Mouse (Mus musculus): Measurements from ENCODE around the gene Il20rb. TPM values are rescaled to one million over a fixed set of nuclear protein-coding genes. Genes with fewer than 3 reads are reported as not detected.

The Il20rb gene
- 0.04 and 0.08 TPM in 2 replicates for polyA plus RNA-seq (2012)

DNA sequence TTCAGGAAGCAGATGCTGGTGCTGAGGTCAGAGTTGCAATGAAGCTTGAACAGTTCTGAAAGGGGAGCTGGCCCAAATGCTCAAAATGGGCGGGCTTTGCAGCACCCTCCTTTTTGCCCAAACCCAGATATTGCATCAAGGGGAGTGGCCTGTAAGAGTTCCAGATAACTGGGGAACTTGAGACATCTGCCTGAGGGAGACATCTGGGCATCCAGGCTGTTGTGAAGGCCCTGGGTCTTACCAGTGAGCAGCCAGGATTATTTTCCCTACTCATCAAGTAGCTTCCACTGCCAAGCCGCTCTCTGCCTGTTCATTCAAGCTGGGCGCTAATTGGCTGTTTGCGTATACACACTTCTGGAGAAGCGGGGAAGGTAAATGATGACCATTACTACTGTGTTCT, at the start of gene Il20rb:
TSS of gene Il20rb (minus strand) at position 358 of the 400 bp plus-strand sequence.
- no peak for TF ChIP-seq GATA1 (IDR thresholded peaks at IDR 0.05; ENCODE audit: low read length)
- no peak for TF ChIP-seq TAL1 (IDR thresholded peaks at IDR 0.05; ENCODE audit: low read length)
- Histone ChIP-seq H3K36me3 (ENCODE audit: control insufficient read depth) (no peaks in the 10 kb centered on the region), H3K4me3 (replicated peaks) (no peak within 1 kb of the TSS), H3K27me3 (ENCODE audit: control insufficient read depth) (no peaks in the 10 kb centered on the region), H3K9me3 (ENCODE audit: control insufficient read depth, low read length) (no peaks in the 10 kb centered on the region), H3K4me1 (ENCODE audit: control insufficient read depth) (peaks cover 2% of the 10 kb centered on the region; the same call in 1 of the 2 replicates)

DNA sequence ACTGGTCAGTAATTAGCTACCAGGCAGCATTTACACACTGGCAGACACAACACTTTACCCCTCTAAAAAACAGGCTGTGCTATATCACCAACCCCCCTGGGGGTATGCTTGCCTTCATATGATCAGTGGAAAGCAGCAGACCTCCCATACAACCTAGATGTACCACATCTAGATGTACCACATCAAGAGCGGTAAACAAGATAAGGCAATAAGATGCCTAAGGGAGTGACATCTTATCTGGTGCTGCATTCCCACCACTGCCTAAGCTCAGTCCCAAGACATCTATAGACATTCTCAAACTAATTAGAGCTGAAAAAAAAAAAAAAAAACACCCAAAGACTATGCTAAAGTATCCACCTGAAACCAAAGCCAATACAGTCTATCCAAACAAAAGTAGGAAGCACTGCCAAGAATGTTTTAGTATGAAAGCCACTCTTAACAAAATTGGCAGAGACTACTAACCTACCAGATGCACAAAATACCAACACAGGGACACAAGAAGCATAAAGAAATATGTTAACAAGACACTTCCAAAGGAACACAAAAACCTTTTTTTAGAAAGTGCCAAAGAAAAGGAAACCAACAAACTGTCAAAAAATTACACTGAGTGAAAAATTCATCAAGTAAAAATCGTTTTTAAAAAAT, 49.2 kb upstream of the Il20rb start:
- TF ChIP-seq TAL1 (IDR thresholded peaks at IDR 0.05; ENCODE audit: low read length) (no peak), GATA1 (IDR thresholded peaks at IDR 0.05; ENCODE audit: low read length) (no peak)
- H3K36me3 ChIP-seq (ENCODE audit: control insufficient read depth), result peaks cover 3% of the 10 kb centered on the region
- H3K9me3 ChIP-seq (ENCODE audit: control insufficient read depth, low read length), result no peaks in the 10 kb centered on the region
- no peaks in the 10 kb centered on the region for H3K27me3 ChIP-seq (ENCODE audit: control insufficient read depth)
- no peak overlapping the region for H3K4me3 ChIP-seq (replicated peaks)
- peaks cover 27% of the 10 kb centered on the region for H3K4me1 ChIP-seq (ENCODE audit: control insufficient read depth)

DNA sequence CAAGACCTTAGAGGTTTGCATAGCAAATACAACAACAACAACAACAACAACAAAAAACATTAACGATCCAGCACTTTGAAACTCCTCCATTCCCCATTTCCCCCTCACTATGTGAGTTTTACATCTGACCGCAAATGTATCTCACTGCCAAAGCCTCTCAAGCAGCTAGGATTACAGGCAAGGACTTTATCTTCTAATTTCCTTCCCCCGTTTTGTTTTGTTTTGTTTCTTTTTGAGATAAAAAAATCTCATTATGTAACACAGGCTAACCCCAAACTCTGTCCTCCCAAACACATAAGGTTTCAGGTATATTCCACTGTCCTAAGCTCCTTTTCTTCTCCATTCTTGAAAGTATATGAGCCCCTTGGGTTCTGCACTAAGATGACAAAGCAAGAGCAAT, 48.1 kb upstream of the Il20rb start:
- Histone ChIP-seq H3K4me3 (replicated peaks) (no peak overlapping the region), H3K4me1 (ENCODE audit: control insufficient read depth) (peaks cover 24% of the 10 kb centered on the region), H3K9me3 (ENCODE audit: control insufficient read depth, low read length) (no peaks in the 10 kb centered on the region), H3K36me3 (ENCODE audit: control insufficient read depth) (peaks cover 3% of the 10 kb centered on the region), H3K27me3 (ENCODE audit: control insufficient read depth) (no peaks in the 10 kb centered on the region)
- no peak for TF ChIP-seq TAL1 (IDR thresholded peaks at IDR 0.05; ENCODE audit: low read length)
- TF ChIP-seq GATA1 (IDR thresholded peaks at IDR 0.05; ENCODE audit: low read length), result no peak

DNA sequence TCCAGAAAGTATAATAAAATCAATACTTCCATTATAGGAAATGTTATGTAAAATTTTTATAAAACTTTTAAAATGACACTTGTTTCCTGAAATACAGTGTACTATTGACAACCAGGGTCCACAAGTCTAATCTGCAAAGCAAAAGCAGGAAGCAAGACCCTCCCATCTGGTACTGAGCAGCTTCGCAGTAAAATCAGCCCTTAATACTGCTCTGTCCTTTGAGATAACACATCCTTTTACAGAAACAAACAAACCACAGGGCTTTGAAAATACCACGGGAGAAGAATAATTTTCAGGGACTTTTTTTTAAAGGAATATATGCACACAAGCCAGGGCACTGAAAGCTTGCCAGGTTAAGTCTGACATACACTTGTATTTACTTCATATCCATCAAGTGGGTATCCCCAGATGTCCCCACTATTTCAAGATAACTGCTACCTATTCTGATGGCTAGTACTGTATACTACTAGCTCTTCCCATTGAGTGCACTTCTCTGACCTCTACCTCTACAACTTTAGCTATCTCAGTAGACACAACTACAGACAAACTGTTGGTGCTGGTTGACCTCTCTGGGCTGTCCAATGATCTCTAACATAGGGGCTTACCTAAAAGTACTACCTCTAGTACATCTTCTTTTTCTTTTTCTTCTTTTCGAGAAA, 46.4 kb upstream of the Il20rb start:
- H3K36me3 ChIP-seq (ENCODE audit: control insufficient read depth), result peaks cover 3% of the 10 kb centered on the region
- peaks cover 24% of the 10 kb centered on the region for H3K4me1 ChIP-seq (ENCODE audit: control insufficient read depth)
- TF ChIP-seq TAL1 (IDR thresholded peaks at IDR 0.05; ENCODE audit: low read length) (no peak), GATA1 (IDR thresholded peaks at IDR 0.05; ENCODE audit: low read length) (no peak)
- H3K4me3 ChIP-seq (replicated peaks), result no peak overlapping the region
- no peaks in the 10 kb centered on the region for H3K27me3 ChIP-seq (ENCODE audit: control insufficient read depth)
- H3K9me3 ChIP-seq (ENCODE audit: control insufficient read depth, low read length), result no peaks in the 10 kb centered on the region

DNA sequence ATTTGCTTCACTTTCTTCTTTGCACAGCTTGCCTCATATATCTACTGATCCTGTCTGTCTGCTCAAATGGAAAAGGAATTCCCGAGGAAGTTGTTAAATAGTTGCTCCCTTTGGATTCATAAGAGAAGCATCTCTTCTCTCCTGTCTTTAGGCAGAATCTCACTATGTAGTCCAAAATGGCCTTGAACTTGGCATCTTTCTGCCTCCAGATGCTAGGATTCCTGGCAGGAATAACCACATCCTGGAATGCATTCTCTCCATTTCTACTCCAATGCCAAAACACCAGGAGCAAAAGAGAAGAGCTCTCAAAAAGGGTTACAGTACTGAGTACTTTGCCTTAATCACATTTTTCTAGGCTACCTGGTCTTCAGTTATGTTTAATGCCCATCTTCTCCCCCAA, 44.7 kb upstream of the Il20rb start:
- Histone ChIP-seq H3K4me1 (ENCODE audit: control insufficient read depth) (peaks cover 20% of the 10 kb centered on the region), H3K27me3 (ENCODE audit: control insufficient read depth) (no peaks in the 10 kb centered on the region), H3K9me3 (ENCODE audit: control insufficient read depth, low read length) (no peaks in the 10 kb centered on the region), H3K4me3 (replicated peaks) (no peak overlapping the region), H3K36me3 (ENCODE audit: control insufficient read depth) (peaks cover 3% of the 10 kb centered on the region)
- TF ChIP-seq GATA1 (IDR thresholded peaks at IDR 0.05; ENCODE audit: low read length), result no peak
- no peak for TF ChIP-seq TAL1 (IDR thresholded peaks at IDR 0.05; ENCODE audit: low read length)

DNA sequence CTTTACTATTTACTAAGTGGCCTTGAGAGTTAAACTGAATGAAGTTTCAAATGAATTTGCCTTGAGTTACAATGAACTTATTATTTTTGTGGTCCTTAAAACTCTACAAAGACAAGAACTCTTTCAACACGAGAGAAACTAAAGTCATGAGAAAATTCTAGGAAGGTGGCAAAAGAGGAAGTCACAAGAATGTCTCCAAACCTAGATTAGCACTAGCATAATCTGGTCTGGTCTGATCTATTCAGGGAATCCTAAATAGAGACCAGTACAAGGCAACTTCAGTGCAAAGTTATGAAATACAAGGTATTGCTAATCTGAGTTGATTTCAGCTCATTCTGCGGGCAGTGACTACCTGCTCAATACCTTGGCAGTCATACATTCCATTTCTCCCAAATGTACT, 38.6 kb upstream of the Il20rb start:
- no peaks in the 10 kb centered on the region for H3K36me3 ChIP-seq (ENCODE audit: control insufficient read depth)
- TF ChIP-seq GATA1 (IDR thresholded peaks at IDR 0.05; ENCODE audit: low read length) (no peak), TAL1 (IDR thresholded peaks at IDR 0.05; ENCODE audit: low read length) (no peak)
- H3K4me1 ChIP-seq (ENCODE audit: control insufficient read depth), result peaks cover 14% of the 10 kb centered on the region
- no peak overlapping the region for H3K4me3 ChIP-seq (replicated peaks)
- H3K9me3 ChIP-seq (ENCODE audit: control insufficient read depth, low read length), result no peaks in the 10 kb centered on the region
- H3K27me3 ChIP-seq (ENCODE audit: control insufficient read depth), result no peaks in the 10 kb centered on the region

DNA sequence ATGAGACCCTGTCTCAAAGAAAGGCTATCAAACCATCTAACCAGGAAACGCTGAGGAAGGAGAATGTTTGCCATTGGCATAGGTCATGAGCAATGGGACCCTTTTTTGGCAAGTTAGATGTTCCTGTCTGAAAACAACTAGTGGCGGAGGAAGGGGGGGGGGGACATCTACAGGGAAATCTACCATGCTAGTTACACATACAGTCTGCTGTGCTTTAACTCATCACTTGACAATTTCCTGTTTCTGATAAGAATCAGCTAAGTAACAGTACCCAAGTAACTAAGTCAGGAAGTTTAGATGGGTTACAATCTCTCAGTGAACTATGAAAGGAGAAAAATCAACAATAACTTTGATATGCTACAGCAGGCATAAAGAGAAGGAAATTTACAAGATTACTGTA, 35.4 kb upstream of the Il20rb start:
- Histone ChIP-seq H3K9me3 (ENCODE audit: control insufficient read depth, low read length) (no peaks in the 10 kb centered on the region), H3K27me3 (ENCODE audit: control insufficient read depth) (no peaks in the 10 kb centered on the region), H3K4me1 (ENCODE audit: control insufficient read depth) (peaks cover 14% of the 10 kb centered on the region), H3K36me3 (ENCODE audit: control insufficient read depth) (no peaks in the 10 kb centered on the region), H3K4me3 (replicated peaks) (no peak overlapping the region)
- no peak for TF ChIP-seq GATA1 (IDR thresholded peaks at IDR 0.05; ENCODE audit: low read length)
- TF ChIP-seq TAL1 (IDR thresholded peaks at IDR 0.05; ENCODE audit: low read length), result no peak

DNA sequence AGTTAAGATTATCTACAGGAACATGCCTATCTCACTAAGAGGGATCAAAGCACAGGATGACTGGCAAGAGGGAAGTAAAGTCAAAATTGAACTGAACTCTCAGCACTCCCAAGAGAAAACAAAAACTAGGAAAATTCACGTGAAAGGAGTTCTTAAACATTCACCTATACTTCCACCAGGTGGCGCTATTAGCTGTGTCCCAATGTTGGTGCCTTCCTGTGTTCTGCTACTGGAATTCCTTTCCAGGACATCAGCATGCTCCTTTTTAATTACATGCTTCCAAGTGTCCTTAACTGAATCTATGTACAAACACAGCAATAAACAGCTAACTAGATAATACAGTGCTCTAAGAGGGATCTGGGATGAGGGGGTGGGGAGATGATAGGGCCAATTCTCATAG, 34.0 kb upstream of the Il20rb start:
- Histone ChIP-seq H3K27me3 (ENCODE audit: control insufficient read depth) (no peaks in the 10 kb centered on the region), H3K36me3 (ENCODE audit: control insufficient read depth) (no peaks in the 10 kb centered on the region), H3K4me1 (ENCODE audit: control insufficient read depth) (peaks cover 14% of the 10 kb centered on the region), H3K9me3 (ENCODE audit: control insufficient read depth, low read length) (no peaks in the 10 kb centered on the region), H3K4me3 (replicated peaks) (no peak overlapping the region)
- TF ChIP-seq GATA1 (IDR thresholded peaks at IDR 0.05; ENCODE audit: low read length) (no peak), TAL1 (IDR thresholded peaks at IDR 0.05; ENCODE audit: low read length) (no peak)

DNA sequence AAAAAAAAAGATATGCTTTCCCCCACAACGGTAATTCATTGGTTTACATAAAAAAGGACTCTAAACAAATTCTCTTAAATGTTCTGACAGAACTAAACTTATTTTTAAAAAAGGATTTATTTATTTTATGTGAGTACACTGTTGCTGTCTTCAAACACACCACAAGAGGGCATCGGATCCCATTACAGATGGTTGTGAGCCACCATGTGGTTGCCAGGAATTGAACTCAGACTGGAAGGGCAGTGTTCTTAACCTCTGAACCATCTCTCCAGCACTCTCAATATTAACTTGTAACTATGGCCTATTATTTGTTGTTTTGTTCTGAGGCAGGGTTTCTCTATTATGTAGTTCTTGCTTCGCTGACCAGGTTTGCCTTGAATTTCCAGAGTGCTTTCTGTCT, 33.4 kb upstream of the Il20rb start:
- no peaks in the 10 kb centered on the region for H3K36me3 ChIP-seq (ENCODE audit: control insufficient read depth)
- TF ChIP-seq GATA1 (IDR thresholded peaks at IDR 0.05; ENCODE audit: low read length), result no peak
- no peak for TF ChIP-seq TAL1 (IDR thresholded peaks at IDR 0.05; ENCODE audit: low read length)
- H3K4me3 ChIP-seq (replicated peaks), result no peak overlapping the region
- H3K4me1 ChIP-seq (ENCODE audit: control insufficient read depth), result peaks cover 14% of the 10 kb centered on the region
- H3K27me3 ChIP-seq (ENCODE audit: control insufficient read depth), result no peaks in the 10 kb centered on the region
- no peaks in the 10 kb centered on the region for H3K9me3 ChIP-seq (ENCODE audit: control insufficient read depth, low read length)
